Mouse (Mus musculus) lung, embryonic 16.5 days (tissue): ENCODE results near the gene Dleu7. TPM values are rescaled to one million over a fixed set of nuclear protein-coding genes. Genes with fewer than 3 reads are reported as not detected.

Experiments used
- ATAC-seq: fragments of 200-750 bp; cut with Nextera tagmentation; 2 replicates; pipeline ENCODE4 v1.8.0; 2017; ENCODE audit warnings: low read depth, mild to moderate bottlenecking, moderate library complexity
- H3K27ac ChIP-seq: fragments of 300-500 bp; sonication (generic); 2 replicates; pipeline ENCODE4 v1.5.1; 2014; ENCODE audit warnings: mild to moderate bottlenecking, control low read depth, low read length
- H3K27me3 ChIP-seq: fragments of 300-500 bp; sonication (generic); 2 replicates; pipeline ENCODE4 v1.6.1; 2014; ENCODE audit warnings: low read depth, low read length, mixed read lengths; ENCODE audit not compliant: control insufficient read depth, insufficient read depth
- H3K36me3 ChIP-seq: fragments of 300-500 bp; sonication (generic); 2 replicates; pipeline ENCODE4 v1.6.1; 2014; ENCODE audit warnings: low read length; ENCODE audit not compliant: control insufficient read depth, insufficient read depth
- H3K4me1 ChIP-seq: fragments of 300-500 bp; sonication (generic); replicated peaks from 2 replicates; pipeline ENCODE4 v1.6.1; 2014; ENCODE audit warnings: low read length, mixed read lengths; ENCODE audit not compliant: control insufficient read depth, insufficient read depth
- H3K4me2 ChIP-seq: fragments of 300-500 bp; sonication (generic); 2 replicates; pipeline ENCODE4 v1.6.1; 2014; ENCODE audit warnings: low read depth, low read length, control low read depth
- H3K4me3 ChIP-seq: fragments of 300-500 bp; sonication (generic); 2 replicates; pipeline ENCODE4 v1.5.1; 2014; ENCODE audit warnings: mild to moderate bottlenecking, low read length, control low read depth
- H3K9ac ChIP-seq: fragments of 300-500 bp; sonication (generic); 2 replicates; pipeline ENCODE4 v1.6.1; 2014; ENCODE audit warnings: low read length, control low read depth
- H3K9me3 ChIP-seq: fragments of 300-500 bp; sonication (generic); 2 replicates; pipeline ENCODE4 v1.6.1; 2016; ENCODE audit warnings: low read length; ENCODE audit not compliant: control insufficient read depth
- WGBS: fragments of 180-500 bp; shearing (Covaris S2); extraction: QIAGEN DNeasy Blood & Tissue Kit; methylation state at CpG from one replicate; pipeline ENCODE4 v1.1.7; 2014; 5-methylcytosine and 5-hydroxymethylcytosine counted together
- polyA plus RNA-seq: library from polyadenylated mRNA; unstranded; fragments of >200 nt; fragmentation: Nextera tagmentation; extraction: Ambion mirVana; gene quantifications from 2 replicates; pipeline ENCODE4 v1.2.1, GENCODE M21; 2015

Dleu7 gene
- polyA plus RNA-seq, 1 experiment from 2014 or later = 0.60 TPM

DNA sequence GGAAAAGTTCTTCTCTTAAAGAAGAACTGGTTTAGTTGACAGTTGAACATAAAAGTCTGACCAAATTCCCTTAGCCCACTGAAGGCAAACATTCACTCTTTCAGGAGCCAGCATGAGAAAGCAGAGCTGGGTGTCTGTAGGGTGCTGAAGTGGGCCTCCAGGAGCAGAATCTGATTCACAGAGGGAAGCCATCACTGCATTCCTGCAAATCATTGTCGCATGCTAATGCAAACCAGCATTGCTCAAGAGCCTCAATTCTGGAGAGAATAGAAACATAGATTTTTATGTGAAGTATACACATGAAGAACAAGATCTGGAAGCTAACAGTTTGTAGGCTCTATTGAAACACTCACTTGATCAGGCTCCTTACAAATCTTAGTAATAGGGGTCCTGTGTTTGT lies 57.6 kb downstream of the Dleu7 start:
- no peaks in the 10 kb centered on the region for H3K4me1 ChIP-seq
- no peak for ATAC-seq
- WGBS = 53% methylated on average over 1 of the region's 1 CpGs
- H3K27me3 ChIP-seq = no peaks in the 10 kb centered on the region
- no peak overlapping the region for H3K4me2 ChIP-seq
- H3K9ac ChIP-seq = no peak overlapping the region
- H3K9me3 ChIP-seq = no peaks in the 10 kb centered on the region
- no peak overlapping the region for H3K27ac ChIP-seq
- no peaks in the 10 kb centered on the region for H3K36me3 ChIP-seq
- no peak overlapping the region for H3K4me3 ChIP-seq

DNA sequence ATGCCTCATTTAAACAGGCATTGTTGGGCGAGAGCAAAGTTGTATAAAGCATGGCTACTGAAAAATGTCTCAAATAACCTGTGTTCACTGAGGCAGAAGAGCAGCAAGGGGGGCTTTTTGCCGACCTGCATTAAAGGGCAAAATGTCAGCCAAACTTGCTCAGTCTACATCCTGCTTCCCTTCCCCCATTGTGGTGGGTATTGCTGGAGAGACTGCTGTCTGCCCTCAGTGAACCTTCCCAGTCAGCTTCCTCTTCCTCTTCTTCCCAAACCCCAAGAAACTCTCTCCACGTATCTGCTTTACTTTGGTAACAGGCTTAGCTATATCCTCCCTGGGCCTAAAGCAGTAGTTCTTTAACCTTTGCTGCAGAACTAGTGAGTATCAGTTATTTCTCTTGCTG lies 61.9 kb downstream of the Dleu7 start:
- no peaks in the 10 kb centered on the region for H3K4me1 ChIP-seq
- H3K27me3 ChIP-seq = no peaks in the 10 kb centered on the region
- no peaks in the 10 kb centered on the region for H3K36me3 ChIP-seq
- no peak overlapping the region for H3K4me3 ChIP-seq
- 58% methylated on average over 3 of the region's 3 CpGs for WGBS
- no peaks in the 10 kb centered on the region for H3K9me3 ChIP-seq
- ATAC-seq = no peak
- no peak overlapping the region for H3K9ac ChIP-seq
- H3K27ac ChIP-seq = no peak overlapping the region
- no peak overlapping the region for H3K4me2 ChIP-seq

DNA sequence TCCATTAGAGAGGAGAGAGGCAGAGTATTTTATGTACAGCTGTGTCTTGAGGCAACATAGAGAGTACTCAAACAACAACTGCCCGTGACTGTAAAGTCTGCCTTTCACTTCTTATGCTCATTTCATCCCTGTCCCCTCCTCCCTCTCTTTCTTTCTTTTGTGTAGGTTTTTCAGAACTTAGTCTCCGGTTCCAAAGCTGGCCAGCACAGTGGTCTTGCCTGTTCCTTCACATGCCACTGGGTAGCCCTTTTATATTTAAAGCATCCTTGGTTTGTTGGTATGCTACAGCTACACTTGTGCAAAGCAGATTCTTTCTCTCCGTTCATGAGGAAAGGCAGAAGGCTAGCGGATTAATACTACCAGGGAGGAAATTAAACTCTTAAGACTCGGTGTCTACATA lies 65.7 kb downstream of the Dleu7 start:
- ATAC-seq = no peak
- 80% methylated on average over 5 of the region's 5 CpGs for WGBS
- no peaks in the 10 kb centered on the region for H3K36me3 ChIP-seq

DNA sequence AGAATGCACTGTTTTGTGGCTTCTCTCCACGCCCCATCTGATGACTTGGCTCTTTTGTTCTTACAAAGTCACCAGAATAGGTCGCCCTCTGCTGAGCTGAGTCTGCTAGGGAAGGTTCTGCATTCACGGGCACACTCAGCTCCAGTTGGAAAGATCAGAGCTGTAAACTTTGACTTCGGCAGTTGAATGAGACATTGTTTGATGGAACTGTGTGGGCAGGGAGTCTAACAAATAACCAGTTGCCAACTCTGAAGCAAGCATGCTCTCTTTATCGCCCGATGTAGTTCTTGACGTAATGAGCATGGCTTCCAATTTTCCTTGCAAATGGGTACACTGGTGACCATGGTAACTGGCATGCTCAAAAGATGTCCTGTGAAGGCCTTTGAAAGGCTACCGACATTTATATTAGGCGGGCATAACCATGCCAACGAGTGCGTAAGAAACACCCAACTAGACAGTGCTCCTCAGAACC lies 66.2 kb downstream of the Dleu7 start:
- Histone ChIP-seq H3K4me3 (no peak overlapping the region), H3K4me1 (no peaks in the 10 kb centered on the region), H3K27ac (no peak overlapping the region), H3K4me2 (no peak overlapping the region), H3K27me3 (no peaks in the 10 kb centered on the region), H3K36me3 (no peaks in the 10 kb centered on the region), H3K9ac (no peak overlapping the region), H3K9me3 (no peaks in the 10 kb centered on the region)
- WGBS = 68% methylated on average over 11 of the region's 11 CpGs
- 0 out of 2 replicates have a peak, but pooled peaks have one; percentile 15 for ATAC-seq

More for the DNA sequence above, 65.7 kb downstream of the Dleu7 start:
- Histone ChIP-seq H3K4me2 (no peak overlapping the region), H3K27ac (no peak overlapping the region), H3K9ac (no peak overlapping the region), H3K4me1 (no peaks in the 10 kb centered on the region), H3K27me3 (no peaks in the 10 kb centered on the region), H3K9me3 (no peaks in the 10 kb centered on the region), H3K4me3 (no peak overlapping the region)

Other genes with a start within 250 kb of the Dleu7 start
- gene Rnaseh2b, start 458 bp downstream of the Dleu7 start, polyA plus RNA-seq = 57.5 and 60.5 TPM in 2 replicates
- gene Gucy1b2, start 163.2 kb upstream of the Dleu7 start, polyA plus RNA-seq = 0.13 and 0.31 TPM in 2 replicates